Mouse (Mus musculus) frontal cortex, postnatal 25 days (tissue): ENCODE results near the gene Rbpjl.

Source experiments
- DNase-seq, 2 experiments: peaks; one replicate each; pipeline ENCODE4 v3.0.0; 2022; ENCODE audit warnings: low spot score in 2 of 2

Rbpjl gene

DNA sequence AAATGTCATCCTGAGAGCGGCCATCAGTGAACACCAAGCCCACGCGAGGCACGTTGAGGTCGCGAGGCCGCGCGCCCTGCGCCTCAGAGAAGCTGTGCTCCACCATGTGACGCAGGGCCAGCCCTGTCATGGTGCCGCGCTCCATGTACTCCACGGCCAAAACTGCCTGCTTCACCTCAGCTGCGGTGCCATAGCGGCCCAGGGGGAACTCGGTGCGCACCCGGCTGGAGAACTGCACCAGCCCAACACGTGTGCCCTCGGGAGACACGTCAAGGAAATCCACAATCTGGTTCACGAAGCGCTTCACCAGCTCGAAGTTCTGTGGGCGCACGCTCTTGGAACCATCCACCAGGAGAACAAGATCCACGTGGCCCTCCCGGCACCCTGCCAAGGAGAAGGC, 9.8 kb upstream of the Rbpjl start:
- DNase-seq: no peak

DNA sequence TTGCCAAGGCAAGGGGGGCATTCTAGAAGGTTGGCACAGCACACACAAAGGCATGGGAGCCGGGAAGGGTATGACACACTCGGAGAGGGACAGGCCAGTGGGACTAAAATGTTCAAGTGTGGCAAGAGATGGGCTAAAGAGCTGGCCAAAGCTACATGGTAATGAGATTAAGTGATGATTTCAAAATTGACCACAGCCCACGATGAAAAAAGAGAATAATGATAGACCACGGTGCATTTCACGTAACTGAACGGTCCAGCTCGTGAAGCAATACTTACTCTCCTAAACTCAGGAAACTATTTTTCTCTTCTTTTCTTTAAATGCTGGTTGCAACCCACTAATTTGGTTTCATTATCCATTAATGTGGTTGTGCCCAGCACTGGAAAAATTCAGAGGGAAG, 6.9 kb upstream of the Rbpjl start:
- no peak for DNase-seq

DNA sequence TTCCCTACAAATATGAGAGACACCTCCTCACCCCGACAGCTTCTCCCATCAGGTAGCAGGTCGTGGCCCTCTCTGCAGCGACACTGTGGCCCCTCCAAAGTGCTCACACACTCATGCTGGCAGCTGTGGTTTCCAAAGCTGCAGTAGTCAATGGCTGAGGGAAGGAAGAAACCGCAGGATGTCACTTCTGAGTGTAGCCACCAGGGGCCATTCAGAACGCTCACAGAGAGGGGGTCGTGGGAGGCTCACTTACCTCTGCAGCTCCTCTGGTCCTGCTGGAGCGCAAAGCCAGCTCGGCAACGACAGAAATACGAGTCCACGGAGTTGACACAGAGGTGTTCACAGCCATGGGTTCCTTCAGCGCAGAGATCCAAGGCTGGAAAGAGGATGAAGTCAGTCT, 6.0 kb upstream of the Rbpjl start:
- no peak for DNase-seq

DNA sequence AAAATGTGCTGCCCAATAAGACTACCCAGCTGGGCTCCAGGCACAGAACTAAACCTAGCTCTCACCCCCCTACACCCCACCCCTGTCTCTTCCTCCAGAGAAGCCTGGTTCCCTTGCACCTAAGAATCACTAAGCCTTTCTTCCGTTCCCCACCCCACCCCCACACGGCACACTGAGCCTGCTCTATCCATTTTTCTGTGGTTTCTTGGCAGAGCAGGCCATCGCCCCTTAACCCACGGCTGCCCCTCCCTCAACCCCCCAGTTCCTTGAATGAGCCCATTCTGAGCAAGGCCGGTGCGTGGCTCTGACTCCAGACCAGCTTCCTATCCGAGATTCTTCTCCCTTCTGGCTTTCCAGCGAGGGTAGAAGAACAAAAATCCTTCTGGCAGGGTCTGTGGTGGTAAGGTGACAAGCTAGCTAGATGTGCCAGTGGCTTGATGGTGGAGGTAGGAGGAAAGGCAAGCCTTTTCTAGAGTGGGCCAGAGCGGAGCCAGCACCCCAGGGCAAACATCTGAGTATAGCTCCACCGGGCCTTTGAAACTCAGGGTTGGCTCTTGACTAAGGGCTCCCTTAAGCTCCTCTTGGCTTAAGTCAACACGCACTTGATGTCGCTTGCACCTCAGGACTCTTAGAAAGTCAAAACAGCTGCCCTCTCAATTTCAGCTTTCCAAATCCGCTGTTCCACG, 598 bp downstream of the Rbpjl start:
- DNase-seq: no peak

DNA sequence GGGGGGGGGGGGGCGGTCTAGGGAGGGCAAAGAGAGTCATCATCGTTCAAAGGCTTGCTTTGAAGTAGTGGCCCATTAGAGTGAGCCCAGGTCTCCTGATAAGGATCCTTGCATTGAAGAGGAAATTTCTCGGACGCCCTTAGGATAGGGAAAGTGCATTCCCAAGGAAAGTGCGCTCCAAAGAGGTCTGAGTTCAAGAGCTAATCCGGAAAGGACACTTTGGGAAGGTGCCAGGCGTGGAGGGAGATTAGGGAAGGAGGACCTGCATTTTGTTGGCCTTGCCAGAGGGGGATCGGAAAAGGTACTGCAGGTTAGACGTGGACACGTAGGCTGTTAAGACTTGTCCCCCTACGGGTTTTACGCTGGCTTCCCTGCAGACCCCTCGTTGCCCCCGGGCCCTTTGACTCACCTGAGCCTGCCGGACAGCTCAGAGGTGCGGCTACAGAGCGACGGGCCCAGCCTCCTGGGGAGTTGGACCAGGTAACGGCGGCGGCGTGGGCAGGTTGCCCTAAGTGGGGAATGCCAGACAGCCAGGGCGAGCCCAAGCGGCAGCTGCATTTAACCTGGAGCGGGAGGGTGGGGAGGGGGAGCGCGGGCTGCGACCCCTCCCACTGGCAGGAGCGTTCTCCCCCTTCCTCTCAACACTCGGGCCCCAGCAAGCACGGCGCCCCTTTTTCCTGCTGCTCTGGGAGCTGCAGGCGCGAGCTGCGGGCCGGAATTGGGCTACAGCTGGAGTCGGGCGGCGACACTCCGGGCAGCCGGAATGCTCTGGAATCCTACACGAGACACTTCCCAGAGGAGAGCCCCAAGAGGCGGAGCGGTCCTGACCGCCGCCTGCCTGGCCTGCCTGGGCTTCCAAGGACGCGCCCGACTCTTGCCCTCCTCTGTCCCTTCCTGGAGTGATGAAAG, 1.4 kb downstream of the Rbpjl start:
- no peak for DNase-seq

DNA sequence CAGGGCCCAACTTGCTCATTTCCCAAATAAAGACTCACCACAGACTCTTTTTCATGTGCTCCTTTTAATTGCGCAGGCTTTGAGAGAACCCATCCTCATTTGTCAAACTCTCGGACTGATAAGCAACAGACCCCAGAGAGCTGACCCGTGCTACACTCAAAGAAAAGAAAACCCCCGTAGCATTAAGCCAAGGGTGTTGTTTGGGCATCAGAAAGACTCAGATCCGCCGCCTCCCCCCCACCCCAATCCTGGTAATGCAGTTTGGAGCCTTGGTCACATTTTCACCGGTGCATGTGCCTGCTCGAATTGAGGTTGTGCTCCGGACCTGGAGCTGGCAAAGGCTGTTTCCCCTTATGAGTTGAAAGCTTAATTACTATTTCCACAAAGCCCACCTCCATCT, 2.1 kb downstream of the Rbpjl start, which contains the start of gene Matn4:
TSS of gene Matn4 (minus strand) at position 101 of the 400 bp plus-strand sequence.
- no peak for DNase-seq

DNA sequence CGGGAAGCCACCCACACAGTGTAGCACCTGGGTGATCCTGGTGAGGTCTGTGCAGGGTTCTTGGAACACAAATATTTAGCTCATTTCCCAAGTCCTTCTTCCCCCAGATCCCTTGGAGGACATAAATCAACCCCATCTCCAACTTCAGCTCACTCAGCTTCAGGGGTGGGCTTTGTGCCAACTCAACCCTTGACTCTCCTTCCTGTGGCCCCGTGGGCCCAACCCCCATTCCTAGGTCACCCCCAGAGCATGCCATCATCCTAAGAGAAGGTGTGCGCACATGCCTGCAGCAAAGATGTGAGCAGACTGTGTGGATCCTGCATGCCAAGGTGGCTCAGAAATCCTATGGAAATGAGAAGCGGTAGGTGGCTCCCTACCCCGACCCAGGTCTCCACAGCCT, 2.6 kb downstream of the Rbpjl start:
- no peak for DNase-seq

DNA sequence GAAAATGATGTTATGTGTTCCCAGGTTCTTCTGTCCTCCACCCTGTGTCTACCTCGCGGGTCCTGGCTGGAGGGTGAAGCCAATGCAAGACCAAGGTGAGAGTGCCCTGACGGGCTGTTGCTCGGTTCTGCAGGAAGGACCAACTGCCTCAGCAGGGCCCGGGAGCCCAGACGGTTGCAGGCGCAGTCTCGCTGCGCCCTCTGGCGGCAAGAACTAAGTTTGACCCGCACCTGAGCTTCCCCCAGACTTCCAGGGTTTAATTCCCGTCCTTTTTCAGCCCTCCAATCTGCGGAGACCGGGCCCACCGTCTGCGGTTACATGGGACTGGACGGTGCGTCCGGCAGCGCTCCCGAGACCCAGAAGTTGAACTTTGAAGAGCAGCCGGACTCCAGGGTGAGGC, 4.8 kb downstream of the Rbpjl start:
- peak; percentile 43 to 58 for DNase-seq

DNA sequence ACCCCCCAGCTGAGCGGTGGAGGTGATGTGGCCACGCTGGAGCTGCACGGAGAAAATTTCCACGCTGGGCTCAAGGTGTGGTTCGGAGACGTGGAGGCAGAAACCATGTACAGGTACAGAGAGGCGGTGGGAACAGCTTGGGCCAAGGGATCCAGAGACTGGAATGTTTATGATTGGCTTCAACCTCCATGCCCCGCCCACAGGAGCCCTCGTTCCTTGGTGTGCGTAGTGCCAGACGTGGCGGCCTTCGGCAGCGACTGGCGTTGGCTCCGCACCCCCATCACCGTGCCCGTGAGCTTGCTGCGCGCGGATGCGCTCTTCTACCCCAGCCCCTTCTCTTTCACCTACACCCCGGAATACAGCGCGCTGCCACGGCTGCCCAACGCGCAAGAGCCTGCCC, 11.2 kb downstream of the Rbpjl start:
- DNase-seq: no peak

DNA sequence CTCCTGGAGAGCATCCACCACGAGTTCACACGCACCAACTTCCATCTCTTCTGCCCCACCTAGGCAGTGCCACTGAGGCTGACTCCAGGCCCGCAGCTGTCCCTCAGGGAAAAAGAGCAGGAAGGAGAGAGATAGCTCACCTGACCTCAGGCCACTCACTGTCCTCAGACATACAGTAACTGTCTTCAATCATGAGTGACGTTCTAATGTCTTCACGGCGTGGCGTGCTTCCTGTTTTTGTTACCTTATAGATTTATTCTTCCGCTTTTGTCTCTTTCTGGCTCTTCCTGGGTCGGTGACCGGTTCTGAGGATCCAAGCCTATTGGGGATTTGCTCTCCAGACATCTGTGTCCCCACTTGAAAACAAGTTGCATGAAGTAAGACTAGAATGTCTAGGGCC, 11.6 kb downstream of the Rbpjl start:
- DNase-seq: no peak

DNA sequence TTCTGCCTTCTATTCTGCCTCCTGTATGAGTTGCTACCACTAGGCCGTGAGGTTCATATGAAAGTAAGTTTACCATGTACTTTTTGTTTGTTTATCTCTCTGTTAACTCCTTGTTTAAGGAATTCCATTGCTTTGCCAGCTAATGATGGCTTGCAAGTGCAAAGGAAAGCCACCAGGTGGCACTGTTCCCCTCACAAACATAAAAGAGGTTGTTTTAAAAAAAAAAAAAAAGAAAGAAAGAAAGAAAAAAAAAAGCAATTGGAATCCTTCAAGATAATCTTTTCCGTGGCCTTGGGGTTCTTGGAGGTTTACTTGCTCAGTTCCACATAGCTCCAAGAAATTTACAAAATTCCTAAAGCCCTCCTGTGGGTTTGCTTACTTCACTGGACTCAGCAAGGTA, 14.3 kb downstream of the Rbpjl start:
- DNase-seq: no peak

DNA sequence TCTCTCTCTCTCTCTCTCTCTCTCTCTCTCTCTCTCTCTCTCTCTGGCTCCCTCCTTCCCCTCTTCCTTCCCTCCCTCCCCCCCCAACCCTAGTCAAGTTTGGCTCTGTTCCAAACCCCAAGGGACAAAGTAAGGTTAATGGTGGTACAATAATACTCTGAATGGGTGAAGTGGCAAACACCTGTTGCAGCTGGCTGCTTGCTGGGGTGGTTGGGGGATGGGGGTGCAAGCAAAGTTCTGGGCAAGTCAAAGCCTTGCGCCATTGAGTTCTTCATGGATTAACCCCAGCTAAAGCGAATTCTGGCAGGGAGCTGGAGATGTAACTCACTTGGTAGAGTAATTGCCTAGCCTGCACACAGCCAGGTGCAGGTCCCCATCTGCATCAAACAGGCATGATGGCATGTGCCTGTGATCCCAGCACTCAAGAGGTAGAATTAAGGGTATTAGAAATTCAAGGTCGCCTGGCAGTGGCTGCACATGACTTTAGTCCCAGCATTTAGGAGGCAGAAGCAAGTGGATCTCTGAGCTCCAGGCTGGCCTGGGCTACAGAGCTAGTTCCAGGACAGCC, 15.5 kb downstream of the Rbpjl start:
- DNase-seq: no peak

DNA sequence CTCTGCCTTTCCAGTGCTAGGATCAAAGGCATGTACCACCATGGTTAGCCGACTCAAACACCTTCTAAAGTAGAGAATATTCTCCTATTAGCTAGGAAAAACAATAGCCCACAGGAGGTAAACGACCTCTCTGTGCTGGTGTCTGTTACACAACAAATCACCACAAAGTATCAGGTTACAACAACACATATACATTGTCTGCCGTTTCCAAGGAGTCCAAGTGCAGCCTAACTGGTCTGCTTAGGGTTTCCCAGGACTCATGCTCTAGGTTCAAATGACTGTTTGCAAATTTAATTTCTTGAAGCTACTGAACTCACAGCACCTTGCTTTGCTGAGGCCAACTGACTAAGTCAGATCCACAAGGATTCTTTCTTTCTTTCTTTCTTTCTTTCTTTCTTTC, 16.5 kb downstream of the Rbpjl start:
- no peak for DNase-seq

DNA sequence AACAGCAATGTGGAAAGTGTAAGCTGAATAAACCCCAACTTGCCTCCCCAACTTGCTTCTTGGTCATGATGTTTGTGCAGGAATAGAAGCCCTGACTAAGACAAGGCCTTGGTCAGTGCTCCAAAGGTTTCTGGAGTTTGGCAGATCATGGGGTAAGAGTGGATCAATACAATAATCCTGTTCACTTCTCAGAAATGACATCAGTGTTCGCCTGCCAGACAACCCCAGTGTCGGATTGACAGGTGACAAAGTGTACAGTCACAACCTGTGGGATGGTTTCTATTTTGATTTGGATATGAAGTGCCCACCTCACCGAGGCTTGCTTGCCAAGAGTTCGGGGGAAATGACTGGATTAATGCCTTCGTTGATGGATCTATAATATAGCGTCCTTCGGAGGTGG, 18.4 kb downstream of the Rbpjl start:
- no peak for DNase-seq

DNA sequence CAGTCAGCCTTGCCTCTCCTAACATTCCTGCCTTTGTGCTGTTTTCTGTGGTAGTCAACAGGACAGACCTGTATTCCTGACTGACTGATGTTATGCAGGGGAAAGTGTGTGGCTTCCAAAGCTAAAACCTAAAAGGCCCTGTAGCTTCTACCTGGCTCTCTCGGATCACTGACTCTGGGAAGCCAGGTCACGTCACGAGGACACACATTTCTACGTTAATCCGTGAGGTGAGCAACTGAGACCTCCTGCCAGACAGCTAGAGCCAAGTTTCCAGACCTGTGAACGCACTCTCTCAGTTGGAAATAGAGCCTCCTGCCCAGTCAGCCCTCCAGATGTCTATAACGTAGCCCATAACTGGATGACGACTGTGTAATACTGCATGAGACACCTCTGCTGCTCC, 19.0 kb downstream of the Rbpjl start:
- DNase-seq: no peak

DNA sequence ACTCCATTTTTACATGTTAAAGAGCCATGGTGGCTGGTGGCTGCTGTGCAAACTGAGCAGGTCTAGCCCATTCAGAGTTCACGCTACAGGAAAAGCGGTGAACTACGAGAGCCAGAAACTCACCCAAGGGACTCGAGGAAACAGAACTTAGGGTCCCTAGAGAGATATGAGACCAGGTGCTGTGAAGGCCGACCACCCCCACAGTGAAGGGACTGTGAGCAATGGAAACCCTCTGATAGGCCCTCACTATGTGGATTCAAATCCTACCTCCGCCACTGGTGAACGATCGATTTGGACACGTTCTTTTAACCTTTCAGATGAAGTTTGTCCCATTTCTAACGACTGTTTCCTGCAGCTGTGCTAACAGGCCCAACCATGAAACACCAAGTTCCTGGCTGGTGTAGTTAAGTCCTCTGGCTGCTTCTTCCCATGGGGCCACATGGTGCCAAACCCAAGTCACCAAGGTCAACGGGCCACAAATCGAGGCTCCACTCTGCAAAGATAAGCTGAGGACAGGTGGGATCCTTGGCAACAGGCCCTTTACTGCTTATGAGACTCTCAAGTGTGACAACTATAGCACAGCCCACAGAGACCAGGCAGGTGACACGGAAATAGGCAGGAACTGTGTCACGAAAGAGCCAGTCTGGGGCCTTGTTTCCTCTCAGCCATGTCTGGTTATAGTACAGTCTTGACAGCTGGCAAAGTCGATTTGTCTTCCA, 19.9 kb downstream of the Rbpjl start:
- no peak for DNase-seq

DNA sequence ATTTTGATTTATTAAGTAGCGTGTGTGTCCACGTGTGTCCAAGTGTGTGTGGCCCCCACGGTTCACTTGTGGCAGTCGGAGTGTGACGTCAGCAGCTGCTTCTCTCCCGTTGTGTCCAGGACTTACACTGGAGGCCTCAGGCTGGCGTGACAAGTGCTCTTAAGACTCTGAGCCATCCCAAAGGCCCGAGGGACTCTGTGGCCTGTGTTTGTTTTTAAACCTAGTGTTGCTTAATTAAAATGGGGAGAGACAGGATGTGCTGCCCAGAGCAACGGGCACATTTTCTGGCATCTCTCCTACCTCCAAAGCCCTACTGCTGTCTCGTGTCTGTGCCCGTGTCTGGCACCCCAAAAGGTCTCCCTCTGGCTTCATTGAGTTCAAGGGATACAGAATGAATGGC, 20.5 kb downstream of the Rbpjl start:
- no peak for DNase-seq

DNA sequence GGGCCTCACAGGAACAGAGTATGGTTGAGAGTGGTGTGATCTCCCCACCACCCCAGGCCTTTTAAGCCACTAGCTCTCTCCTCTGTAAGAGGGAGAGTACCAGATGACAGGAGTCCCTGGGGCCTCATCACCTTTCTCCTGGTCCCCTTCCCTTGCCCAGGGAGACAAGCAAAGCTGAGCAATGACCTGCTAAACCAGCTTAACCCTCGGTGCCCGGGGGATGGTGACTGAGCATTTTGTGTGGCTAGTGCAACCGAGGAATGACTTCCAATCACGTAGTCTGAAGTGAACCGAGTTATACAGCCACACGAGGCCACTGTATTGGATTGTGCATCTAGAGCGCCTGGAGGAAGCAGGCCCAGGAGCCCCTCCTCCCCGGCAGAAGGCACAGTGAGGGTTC, 21.5 kb downstream of the Rbpjl start:
- DNase-seq: no peak

DNA sequence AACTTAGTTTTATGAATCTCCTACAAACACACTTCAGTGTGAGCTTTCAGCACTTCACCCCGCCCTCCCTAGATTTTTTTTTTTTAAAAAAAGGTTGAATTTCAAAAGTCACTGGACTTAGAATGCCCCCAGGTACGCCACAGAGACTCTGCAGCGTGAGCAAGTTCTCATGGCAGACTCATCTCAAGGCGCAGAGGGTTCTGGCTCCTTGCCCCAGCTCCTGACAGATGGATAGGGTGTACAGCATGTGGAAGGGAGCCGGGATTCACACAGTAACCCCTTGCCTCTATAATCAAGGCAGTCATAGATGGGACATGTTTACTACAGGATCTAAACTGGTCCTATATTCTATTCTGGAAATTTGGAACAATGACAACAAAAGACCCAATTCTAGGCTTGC, 22.5 kb downstream of the Rbpjl start:
- DNase-seq: no peak

DNA sequence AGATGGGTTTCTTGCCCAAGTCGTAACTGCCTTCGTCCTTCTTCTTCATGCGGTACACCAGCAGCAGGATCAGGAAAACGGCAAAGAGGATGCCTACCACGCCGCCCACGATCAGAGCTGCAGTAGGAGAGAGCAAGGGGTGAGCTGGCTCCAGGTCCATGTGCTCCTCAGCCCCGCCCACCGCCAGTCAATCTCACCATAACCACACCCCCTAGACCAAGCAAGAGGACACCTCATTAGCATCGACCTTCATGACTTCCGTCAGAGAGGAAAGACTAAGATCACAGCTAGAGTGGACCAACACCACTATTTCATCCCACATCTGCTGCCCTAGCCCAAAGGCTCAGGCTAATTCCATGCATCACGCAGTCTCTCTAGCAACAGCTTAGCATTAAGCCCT, 23.2 kb downstream of the Rbpjl start:
- no peak for DNase-seq

DNA sequence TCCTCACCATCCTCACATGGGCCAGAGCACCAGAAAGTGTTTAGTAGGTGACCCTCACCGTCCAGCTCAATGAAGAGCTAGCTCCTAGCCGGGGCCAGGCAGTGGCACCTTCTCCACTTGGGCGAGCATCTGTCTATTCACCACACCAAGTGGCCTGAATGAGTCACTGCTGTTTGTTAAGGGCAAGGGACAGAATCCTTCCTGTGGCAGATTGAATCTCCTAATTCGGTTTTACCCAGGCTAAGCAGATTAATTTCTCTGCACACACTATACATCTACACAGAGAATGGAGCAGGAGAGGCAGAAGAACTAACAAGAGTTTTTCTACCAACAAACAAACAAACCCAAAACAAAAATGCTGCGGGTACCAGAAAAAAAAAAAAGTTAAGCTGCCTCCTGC, 24.0 kb downstream of the Rbpjl start:
- DNase-seq: no peak

DNA sequence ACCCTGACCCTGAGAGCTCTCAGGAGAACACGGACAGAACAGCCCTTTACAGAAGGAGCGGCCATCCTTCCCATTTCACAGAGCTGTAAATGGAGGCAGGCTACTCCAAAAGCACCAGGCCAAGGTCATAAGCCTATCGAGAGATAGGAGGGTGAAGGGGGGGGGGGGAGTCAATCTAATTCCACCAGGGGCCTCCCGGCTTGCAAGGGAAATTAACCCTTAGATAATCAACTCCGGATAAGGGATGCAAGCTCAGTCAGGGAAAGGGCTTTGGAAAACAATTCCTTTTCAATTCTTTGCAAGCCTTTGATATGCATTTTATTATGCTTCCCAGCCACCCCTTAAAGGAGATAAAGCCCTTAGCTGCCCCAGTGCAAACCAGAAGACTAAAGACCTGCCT, 25.5 kb downstream of the Rbpjl start:
- no peak for DNase-seq
